Mouse (Mus musculus): Measurements from ENCODE around the gene Rfx8. TPM values are rescaled to one million over a fixed set of nuclear protein-coding genes. Genes with fewer than 3 reads are reported as not detected.

The Rfx8 gene
- polyA plus RNA-seq, 1 experiment: 0.04 TPM

DNA sequence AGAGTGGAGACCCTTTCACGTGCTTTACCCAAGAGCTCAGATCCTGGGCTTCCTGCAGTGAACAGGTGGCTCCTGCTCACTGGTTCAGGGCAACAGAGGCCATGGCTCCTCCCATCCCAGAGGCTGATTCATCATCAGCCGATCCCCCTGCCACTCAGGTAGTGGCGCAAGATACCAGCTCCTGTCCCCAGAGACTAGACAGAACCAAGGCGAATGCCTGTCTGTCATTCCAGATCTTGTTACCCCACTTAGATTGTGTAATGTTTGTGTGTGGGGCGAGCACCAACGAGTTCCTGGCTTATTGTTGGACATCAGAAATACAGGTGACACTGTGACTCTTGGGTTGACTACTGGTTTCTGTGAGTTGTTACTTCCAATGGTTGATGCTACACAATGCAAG lies 9.1 kb upstream of the Rfx8 start:
- no peak for TF ChIP-seq GATA1 (IDR thresholded peaks at IDR 0.05; ENCODE audit: low read length)
- TF ChIP-seq TAL1 (IDR thresholded peaks at IDR 0.05; ENCODE audit: low read length): no peak
- Histone ChIP-seq H3K4me3 (replicated peaks) (no peak overlapping the region), H3K27me3 (ENCODE audit: control insufficient read depth) (peaks cover 2% of the 10 kb centered on the region; the same call in 1 of the 2 replicates), H3K36me3 (ENCODE audit: control insufficient read depth) (no peaks in the 10 kb centered on the region), H3K9me3 (ENCODE audit: control insufficient read depth, low read length) (no peaks in the 10 kb centered on the region), H3K4me1 (ENCODE audit: control insufficient read depth) (peaks cover 8% of the 10 kb centered on the region)

DNA sequence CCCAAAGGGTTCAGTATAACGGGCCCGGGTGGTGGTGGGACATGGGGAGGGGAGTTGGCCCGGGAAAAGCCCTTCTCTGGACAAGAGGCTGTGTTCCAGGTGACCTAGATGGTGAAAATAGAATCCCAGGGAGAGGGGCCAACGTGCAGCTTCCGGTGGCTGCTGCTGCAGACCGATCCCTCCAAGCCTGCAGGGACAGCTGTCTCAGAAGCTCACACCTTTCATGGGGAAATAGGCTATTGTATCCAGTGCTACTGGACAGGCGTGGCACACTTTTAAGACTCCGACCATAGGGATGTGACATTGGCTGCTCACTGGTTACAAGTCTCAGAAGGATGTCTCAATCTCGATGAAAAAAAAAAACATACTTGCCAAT lies 542 bp upstream of the Rfx8 start:
- peaks cover 13% of the 10 kb centered on the region for H3K27me3 ChIP-seq (ENCODE audit: control insufficient read depth)

DNA sequence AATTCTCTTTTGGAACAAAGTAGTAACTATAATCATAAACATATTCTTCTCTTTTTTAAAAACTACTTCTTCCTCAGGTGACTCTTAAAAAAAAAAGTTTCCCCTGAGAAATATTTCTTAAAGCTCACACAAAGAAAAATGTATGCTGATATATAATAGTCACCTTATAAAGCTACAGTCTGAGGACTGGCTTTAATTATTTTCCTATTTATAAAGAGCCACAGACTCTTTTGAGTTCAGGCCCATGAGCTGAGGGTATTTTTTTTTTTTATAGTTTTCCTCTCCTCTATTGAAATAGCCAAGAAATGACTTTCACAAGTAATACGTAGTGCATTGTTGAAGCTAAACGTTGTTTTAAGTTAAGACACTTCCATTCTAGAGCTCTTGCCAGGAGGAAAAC lies 611 bp downstream of the Rfx8 start:
- Histone ChIP-seq H3K36me3 (ENCODE audit: control insufficient read depth) (no peaks in the 10 kb centered on the region), H3K4me3 (replicated peaks) (no peak overlapping the region), H3K4me1 (ENCODE audit: control insufficient read depth) (no peaks in the 10 kb centered on the region), H3K27me3 (ENCODE audit: control insufficient read depth) (peaks cover 13% of the 10 kb centered on the region), H3K9me3 (ENCODE audit: control insufficient read depth, low read length) (no peaks in the 10 kb centered on the region)
- no peak for TF ChIP-seq GATA1 (IDR thresholded peaks at IDR 0.05; ENCODE audit: low read length)
- no peak for TF ChIP-seq TAL1 (IDR thresholded peaks at IDR 0.05; ENCODE audit: low read length)

More for the DNA sequence above, 542 bp upstream of the Rfx8 start:
- Histone ChIP-seq H3K4me1 (ENCODE audit: control insufficient read depth) (no peaks in the 10 kb centered on the region), H3K36me3 (ENCODE audit: control insufficient read depth) (no peaks in the 10 kb centered on the region), H3K9me3 (ENCODE audit: control insufficient read depth, low read length) (no peaks in the 10 kb centered on the region), H3K4me3 (replicated peaks) (no peak overlapping the region)
- TF ChIP-seq GATA1 (IDR thresholded peaks at IDR 0.05; ENCODE audit: low read length) (no peak), TAL1 (IDR thresholded peaks at IDR 0.05; ENCODE audit: low read length) (no peak)

DNA sequence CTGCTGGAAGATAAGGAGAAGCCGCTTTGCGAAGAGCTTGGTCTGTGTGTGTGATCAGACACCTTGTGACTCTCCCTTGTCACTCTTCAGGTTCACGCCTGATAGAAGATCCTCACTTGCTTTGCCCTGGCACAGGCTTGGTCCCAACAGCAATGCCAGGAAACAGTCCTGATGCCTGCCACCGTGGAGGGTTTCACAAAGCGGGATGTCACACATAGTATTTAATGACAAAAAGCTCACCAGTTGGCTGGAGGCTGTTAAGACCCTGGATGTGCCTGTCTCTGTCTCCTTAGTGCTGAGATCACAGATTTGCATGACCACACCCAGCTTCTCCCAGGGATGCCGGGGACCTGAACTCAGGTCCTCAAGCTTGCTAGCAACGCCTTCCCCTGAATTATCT lies 5.2 kb downstream of the Rfx8 start:
- TF ChIP-seq TAL1 (IDR thresholded peaks at IDR 0.05; ENCODE audit: low read length): no peak
- no peak for TF ChIP-seq GATA1 (IDR thresholded peaks at IDR 0.05; ENCODE audit: low read length)
- H3K36me3 ChIP-seq (ENCODE audit: control insufficient read depth): no peaks in the 10 kb centered on the region
- no peak overlapping the region for H3K4me3 ChIP-seq (replicated peaks)
- no peaks in the 10 kb centered on the region for H3K4me1 ChIP-seq (ENCODE audit: control insufficient read depth)
- no peaks in the 10 kb centered on the region for H3K9me3 ChIP-seq (ENCODE audit: control insufficient read depth, low read length)
- peaks cover 13% of the 10 kb centered on the region for H3K27me3 ChIP-seq (ENCODE audit: control insufficient read depth)

DNA sequence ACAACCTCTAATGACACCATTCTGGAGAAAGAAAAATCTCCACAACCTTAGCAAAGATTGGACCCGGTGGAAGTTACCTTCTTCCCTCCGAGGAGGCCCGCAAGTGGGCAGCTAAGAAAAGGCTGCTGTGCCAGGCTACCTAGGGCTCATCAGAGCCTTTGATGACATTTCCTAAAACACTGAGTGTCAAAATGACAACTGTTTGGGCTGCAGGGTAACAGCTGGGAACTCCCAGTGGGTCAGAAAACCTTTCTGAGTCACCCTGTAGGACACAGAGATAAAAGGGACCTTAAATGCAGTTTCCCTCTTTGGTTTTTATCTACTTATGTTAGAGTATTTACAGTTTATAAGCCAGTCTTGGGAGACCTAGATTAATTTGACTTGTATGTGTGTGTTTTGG lies 6.1 kb downstream of the Rfx8 start:
- no peak overlapping the region for H3K4me3 ChIP-seq (replicated peaks)
- H3K4me1 ChIP-seq (ENCODE audit: control insufficient read depth): no peaks in the 10 kb centered on the region
- peaks cover 11% of the 10 kb centered on the region for H3K27me3 ChIP-seq (ENCODE audit: control insufficient read depth)

DNA sequence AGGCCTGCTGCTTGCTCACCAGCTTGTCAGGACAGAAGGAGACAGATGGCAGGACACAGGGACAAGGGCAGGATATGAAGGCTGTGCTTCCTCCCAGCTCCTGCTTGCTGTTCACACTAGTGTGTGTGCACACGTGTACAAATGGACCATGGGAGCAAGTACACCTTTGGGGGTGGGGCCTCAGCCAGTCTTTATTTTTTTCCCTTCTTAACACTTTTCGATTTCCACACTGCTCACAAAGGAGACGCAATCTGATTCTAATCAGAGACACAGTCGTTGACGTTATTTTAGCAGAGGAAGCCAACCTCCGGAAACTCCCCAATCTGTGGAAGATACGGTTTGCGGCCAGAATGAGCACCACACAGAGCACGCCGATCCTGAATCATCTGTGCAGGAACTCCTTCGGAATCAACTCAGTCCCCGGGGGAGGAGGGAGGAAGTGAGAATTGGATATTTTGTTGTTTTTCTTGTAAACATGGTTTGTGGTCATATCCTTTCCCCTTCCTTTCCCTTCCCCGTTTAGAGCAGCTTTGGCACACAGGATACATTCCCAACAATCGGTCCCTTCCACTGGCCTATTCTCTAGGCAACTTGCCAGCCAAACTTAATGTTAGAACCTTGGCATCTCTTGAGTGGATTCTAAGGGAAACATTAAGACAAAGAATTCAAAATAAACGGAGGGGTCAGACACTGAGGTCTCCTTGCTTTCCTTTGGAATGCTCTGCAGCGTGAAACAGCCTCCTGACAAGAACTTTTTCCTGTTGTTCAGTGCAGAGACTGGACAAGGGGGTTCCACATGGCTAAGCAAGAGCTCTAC lies 6.7 kb downstream of the Rfx8 start:
- Histone ChIP-seq H3K9me3 (ENCODE audit: control insufficient read depth, low read length) (no peaks in the 10 kb centered on the region), H3K4me1 (ENCODE audit: control insufficient read depth) (no peaks in the 10 kb centered on the region), H3K27me3 (ENCODE audit: control insufficient read depth) (peaks cover 11% of the 10 kb centered on the region), H3K36me3 (ENCODE audit: control insufficient read depth) (no peaks in the 10 kb centered on the region), H3K4me3 (replicated peaks) (no peak overlapping the region)
- no peak for TF ChIP-seq GATA1 (IDR thresholded peaks at IDR 0.05; ENCODE audit: low read length)
- TF ChIP-seq TAL1 (IDR thresholded peaks at IDR 0.05; ENCODE audit: low read length): no peak

More for the DNA sequence above, 6.1 kb downstream of the Rfx8 start:
- no peaks in the 10 kb centered on the region for H3K9me3 ChIP-seq (ENCODE audit: control insufficient read depth, low read length)
- H3K36me3 ChIP-seq (ENCODE audit: control insufficient read depth): no peaks in the 10 kb centered on the region
- TF ChIP-seq GATA1 (IDR thresholded peaks at IDR 0.05; ENCODE audit: low read length) (no peak), TAL1 (IDR thresholded peaks at IDR 0.05; ENCODE audit: low read length) (no peak)

DNA sequence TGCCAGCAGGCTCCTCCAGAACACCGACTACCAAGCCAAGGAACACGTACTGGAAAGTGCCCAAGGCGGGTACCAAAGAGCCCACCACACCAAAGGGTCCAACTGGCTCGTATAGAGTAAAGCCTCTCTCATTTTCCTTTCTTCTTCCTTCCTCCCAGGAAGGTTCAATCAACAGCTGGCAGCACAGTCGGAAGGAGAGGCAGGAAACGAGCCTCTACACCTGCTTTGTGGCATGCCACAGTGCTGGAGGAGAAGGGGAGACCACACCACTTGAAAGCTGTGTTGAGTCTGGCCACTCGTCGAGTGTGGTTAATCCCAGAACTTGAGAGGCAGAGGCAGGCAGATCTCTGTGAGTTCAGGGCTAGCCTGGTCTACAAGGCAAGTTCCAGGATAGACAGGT lies 7.5 kb downstream of the Rfx8 start:
- no peak for TF ChIP-seq GATA1 (IDR thresholded peaks at IDR 0.05; ENCODE audit: low read length)
- no peak for TF ChIP-seq TAL1 (IDR thresholded peaks at IDR 0.05; ENCODE audit: low read length)
- Histone ChIP-seq H3K4me3 (replicated peaks) (no peak overlapping the region), H3K4me1 (ENCODE audit: control insufficient read depth) (no peaks in the 10 kb centered on the region), H3K9me3 (ENCODE audit: control insufficient read depth, low read length) (no peaks in the 10 kb centered on the region), H3K36me3 (ENCODE audit: control insufficient read depth) (no peaks in the 10 kb centered on the region), H3K27me3 (ENCODE audit: control insufficient read depth) (peaks cover 11% of the 10 kb centered on the region)

DNA sequence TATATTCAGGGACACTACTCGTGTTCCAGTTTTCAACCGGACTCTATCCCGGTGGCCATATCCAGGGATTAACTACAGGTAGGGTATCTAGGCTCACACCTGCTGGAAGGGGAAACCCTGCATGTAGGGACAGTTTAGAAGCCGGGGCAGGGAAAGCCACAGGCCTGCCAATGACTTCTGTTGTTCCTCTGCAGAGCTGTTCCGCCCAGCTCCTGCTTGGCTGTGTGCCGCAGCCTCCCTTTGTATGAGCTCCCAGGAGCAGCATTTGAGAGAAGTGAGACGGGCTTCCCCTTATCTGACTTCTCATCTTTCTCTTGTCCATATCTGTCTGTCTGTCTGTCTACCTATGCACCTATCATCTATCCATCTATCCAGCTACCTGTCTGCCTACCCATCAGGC lies 8.5 kb downstream of the Rfx8 start:
- peaks cover 11% of the 10 kb centered on the region for H3K27me3 ChIP-seq (ENCODE audit: control insufficient read depth)
- TF ChIP-seq TAL1 (IDR thresholded peaks at IDR 0.05; ENCODE audit: low read length): no peak
- no peak for TF ChIP-seq GATA1 (IDR thresholded peaks at IDR 0.05; ENCODE audit: low read length)
- H3K4me3 ChIP-seq (replicated peaks): no peak overlapping the region
- H3K36me3 ChIP-seq (ENCODE audit: control insufficient read depth): no peaks in the 10 kb centered on the region
- H3K9me3 ChIP-seq (ENCODE audit: control insufficient read depth, low read length): no peaks in the 10 kb centered on the region
- H3K4me1 ChIP-seq (ENCODE audit: control insufficient read depth): no peaks in the 10 kb centered on the region

DNA sequence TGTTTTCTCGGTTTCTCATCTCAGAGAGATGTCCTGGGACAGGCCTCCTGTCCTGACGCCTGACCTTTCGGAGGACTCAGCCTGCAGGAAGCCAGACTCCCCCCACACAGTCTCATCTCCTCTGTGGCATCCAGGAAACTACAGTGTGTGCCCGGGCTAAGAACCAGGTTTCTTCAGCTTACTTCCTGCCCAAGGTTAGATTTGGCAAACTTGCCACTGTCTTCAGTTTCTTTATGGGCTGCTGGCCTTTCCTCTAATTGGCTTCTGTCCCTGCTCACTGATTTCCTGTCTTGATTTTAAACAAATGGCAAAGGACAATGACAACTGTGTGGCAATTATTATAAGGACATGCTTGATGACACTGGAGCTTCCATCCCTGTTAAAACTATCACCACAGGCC lies 10.2 kb downstream of the Rfx8 start:
- Histone ChIP-seq H3K36me3 (ENCODE audit: control insufficient read depth) (no peaks in the 10 kb centered on the region), H3K27me3 (ENCODE audit: control insufficient read depth) (peaks cover 11% of the 10 kb centered on the region), H3K4me3 (replicated peaks) (no peak overlapping the region), H3K4me1 (ENCODE audit: control insufficient read depth) (no peaks in the 10 kb centered on the region), H3K9me3 (ENCODE audit: control insufficient read depth, low read length) (no peaks in the 10 kb centered on the region)
- TF ChIP-seq GATA1 (IDR thresholded peaks at IDR 0.05; ENCODE audit: low read length): no peak
- TF ChIP-seq TAL1 (IDR thresholded peaks at IDR 0.05; ENCODE audit: low read length): no peak
